Mouse (Mus musculus) testis, postnatal 10 days (tissue): ENCODE results near the gene Rdh14.
A peak's percentile ranks its signal among the peaks of the same experiment; 100 is the strongest.

Experiments used
- DNase-seq: peaks from one replicate; pipeline ENCODE4 v3.0.0; 2021; ENCODE audit warnings: low spot score

Gene Rdh14

DNA sequence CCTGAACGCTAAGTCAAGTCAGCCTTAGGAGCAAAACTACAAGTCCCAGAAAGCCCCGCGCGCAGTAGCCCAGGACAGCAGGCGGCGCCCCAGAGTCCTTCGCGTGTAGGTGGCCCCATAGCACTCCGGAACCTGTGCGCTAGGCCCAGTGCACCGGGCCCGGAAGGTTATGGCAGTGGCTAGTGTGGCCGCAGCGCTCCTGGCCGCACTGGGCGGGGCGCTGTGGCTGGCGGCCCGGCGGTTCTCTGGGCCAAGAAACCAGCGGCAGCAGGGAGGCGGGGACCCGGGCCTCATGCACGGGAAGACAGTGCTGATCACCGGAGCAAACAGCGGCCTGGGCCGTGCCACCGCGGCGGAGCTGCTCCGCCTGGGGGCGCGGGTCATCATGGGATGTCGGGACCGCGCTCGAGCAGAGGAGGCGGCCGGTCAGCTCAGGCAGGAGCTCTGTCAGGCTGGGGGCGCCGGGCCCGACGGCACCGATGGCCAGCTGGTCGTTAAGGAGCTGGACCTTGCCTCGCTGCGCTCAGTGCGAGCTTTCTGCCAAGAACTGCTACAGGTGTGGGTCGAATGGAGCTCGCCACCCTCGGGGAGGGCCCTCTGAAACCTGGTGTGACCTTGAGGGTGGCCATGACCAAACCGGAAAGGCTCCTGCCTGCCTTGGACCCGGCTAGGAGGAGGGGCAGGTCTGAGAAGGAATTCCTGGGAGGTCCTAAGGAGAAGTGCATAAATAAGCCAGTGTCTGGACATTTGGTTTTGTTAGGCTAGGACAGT, at the start of gene Rdh14:
Rdh14 (plus strand) TSS at position 102 of the 771 bp plus-strand sequence.
- DNase-seq: peak; percentile 97

GRCm38 (mm10) chr12:10350706-10351105, 39.9 kb upstream of the Rdh14 start:
- peak; percentile 39 for DNase-seq

DNA sequence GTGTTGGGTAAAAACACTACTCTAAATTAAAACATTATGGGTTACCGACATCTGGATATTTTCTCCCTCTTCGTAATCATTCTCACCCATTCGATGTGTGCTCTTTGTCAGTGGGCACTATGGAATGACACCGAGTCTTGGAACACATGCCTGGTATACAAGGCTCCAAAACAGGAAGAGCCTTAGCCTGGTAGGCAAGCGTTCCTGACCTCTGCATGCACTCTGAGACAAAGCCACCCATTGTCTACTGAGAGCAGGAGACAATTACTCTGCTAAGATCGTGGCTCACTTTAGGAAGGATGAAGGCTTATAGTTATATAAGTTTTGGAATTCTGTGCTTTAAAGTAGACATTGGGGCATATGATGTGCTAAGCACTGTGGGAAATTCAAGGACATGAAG, 32.8 kb upstream of the Rdh14 start:
- DNase-seq: no peak

DNA sequence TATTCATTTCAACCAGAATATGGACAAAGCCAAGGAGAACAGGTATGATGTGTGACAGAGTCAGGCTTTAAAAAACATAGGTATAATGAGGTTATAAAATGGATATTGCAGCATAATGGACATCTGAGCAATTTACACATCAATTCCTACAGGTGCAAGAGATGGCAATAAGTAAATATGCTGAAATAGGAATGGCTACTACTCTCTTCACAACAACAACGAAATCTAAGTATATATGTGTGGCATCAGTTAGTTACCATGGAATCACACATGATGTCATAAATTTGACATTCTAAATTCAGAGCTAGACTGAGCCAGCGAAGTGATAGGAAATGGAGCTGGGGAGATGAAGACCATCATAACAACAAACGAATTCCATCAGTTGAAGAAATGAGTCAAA, 20.9 kb upstream of the Rdh14 start, which contains the start of gene Nt5c1b:
Nt5c1b (plus strand) TSS at position 301 of the 400 bp plus-strand sequence.
- no peak for DNase-seq

DNA sequence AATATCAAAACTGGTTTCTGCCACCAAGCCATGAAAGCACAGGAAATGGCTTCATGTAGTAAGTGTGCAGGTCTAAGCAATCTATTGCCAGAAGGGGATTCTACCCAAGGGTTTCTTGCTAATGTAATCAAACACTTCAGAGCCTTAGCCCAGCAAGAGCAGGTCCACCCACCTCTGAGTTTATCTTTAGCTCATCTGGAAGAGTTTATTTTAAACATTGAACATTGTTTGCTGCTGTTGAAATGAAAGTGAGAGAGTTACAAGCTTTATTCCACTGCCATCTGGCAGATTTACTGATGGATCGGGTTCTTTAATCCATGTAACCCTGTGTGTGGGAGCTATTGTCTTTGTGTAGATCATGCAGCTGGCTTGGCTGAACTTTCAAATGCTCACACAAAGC, 10.2 kb downstream of the Rdh14 start:
- DNase-seq: no peak

DNA sequence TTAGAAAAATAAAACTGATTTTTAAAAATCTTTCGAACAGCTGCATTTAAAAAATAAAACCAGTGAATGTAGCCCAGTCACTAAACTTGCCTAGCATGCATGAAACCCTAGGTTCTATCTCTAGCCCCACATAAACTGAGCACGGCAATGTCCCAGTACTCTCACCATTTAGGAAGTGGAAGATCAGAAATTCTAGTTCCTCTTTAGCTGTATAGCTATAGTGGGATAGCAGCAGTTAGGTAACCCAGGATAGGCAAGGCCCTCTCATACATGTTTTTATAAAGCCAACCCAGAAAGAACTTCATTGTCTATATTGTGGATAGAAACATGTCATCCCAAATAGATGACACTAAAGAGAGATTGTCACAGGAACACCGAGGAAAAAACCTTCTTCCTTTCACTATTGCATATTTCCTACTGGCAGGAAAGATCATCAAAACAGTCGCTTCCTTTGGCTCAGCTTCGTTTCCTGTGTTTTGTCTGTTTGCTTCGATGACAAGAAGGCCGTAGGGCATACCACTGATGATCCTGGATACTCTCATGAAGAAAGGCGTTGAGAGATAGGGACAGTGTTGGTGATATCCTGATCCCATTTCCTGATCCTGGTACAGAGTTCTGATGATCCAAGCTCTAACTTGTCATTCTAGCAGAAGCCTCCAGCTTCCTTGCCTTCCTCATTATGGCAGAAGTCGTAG, 12.0 kb downstream of the Rdh14 start:
- no peak for DNase-seq

DNA sequence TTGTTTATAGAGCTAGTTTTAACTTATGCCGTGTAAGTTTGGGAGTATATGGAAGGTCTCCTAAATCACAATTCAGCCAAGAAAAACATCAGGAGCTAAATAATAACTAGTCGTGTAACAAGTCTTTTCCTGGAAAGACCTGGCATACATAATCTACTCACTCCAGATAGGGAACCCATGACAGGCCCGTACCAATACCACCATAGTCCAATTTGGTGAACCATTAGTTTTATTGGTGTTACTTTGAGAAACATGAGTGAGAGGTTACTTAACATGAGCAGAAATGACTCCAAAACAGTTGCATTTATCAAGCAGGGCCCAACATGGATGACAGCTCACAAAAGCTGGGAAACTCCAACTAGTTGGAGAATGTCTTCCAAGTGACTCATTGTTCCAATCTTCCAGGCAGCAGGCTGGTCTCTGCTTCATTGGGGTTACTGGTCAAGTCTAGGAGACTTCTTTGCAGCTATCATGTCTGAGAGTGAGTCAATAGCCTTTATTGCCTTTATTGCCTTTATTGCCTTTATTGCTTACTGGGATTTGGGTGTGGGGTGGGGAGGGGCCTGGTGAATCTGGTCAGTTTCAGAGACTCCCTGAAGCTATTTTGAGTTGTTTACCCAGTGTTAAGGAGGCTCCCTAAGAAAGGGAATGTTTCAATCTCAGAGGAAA, 20.1 kb downstream of the Rdh14 start:
- no peak for DNase-seq

DNA sequence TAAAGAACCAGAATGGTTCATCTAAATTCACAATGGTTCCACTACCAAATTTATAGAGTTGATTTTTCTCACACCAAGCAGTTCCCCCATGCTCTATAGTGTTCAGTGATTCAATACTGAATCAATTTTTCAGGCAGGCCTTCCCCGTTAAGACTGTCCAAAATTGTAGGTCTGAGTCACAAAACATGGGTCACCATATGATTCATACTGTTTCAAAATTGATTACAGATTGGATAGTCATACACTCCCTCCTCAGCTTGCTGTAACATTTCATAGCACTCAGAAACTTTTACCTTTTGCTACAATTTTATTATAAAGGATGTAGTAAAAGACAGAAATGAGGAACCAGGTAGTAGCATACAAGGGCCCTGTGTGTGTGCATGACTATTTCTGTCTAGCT, 20.9 kb downstream of the Rdh14 start:
- no peak for DNase-seq

GRCm38 (mm10) chr12:10422347-10422746, 31.8 kb downstream of the Rdh14 start:
- DNase-seq: no peak

GRCm38 (mm10) chr12:10425982-10426863, 35.7 kb downstream of the Rdh14 start:
- no peak for DNase-seq

- no peak for DNase-seq
Measured at GRCm38 (mm10) chr12:10430999-10431398, 40.4 kb downstream of the Rdh14 start.

GRCm38 (mm10) chr12:10438054-10439001, 47.8 kb downstream of the Rdh14 start:
- peak; percentile 94 for DNase-seq

DNA sequence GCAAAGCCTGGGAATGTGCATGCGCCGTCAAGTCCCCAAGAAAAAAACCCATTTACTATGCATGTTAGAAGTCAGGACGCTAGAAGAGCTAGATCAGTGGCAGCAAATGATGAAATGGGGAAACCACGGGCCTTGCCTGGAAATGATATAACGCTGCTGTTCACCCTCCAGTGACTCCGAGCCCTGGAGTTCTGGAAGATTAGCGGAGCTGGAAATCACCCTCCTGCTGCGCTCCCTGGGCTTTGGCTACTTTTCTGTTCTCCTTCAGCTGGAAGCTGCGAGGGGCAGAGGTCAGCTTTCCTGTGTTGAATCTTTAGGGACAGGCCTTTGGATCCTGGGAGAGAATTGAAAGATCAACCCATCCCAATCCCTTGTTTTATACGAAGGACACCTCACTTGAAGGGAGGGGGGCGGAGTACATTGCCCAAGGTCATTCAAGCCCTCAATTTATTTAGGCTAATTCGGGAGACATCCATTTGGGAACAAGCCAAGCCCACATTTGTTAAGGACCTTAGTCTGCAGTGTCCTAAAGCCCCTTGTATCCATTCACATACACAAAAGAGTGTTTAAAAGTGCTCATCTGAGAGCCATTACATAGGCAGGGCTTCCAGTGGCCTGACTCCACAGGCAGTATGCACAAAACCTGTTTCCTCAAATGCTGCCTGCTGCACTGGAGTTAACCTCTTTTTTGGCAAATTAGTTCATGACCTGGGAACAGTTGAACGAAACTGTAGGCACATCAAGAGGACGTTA, 49.1 kb downstream of the Rdh14 start:
- no peak for DNase-seq
